Mouse (Mus musculus) embryo, embryonic 11 days (tissue): ENCODE data around the gene Hydin.
A peak's percentile ranks its signal among the peaks of the same experiment; 100 is the strongest.
"Not testable (repeated sequence)": the region's sequence is repeated elsewhere in the genome, so short reads cannot be mapped to it uniquely, and the experiment has no call there.

Experiments used
- DNase-seq: peaks from one replicate; pipeline ENCODE4 v3.0.0-alpha.2; 2015

Gene Hydin

DNA sequence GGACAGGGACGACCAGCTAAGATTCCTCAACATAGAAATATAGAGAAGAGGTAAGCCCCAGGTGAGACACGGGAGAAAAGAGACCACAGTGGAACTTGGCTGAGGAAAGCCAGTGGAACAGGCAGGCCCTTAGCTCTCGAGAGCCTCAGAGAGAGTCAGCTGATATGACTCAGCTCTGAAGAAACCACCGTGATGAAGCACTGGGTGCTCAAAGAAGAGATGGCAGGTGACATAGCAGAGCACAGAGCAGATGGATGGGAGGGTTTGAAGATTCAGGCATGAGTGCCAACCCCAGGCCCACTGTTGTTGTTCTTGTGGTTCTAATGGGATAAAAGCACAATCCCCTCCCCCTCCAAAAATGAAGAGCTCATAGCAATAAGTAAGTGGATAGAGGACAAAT lies 190.6 kb downstream of the Hydin start:
- DNase-seq, result no peak

DNA sequence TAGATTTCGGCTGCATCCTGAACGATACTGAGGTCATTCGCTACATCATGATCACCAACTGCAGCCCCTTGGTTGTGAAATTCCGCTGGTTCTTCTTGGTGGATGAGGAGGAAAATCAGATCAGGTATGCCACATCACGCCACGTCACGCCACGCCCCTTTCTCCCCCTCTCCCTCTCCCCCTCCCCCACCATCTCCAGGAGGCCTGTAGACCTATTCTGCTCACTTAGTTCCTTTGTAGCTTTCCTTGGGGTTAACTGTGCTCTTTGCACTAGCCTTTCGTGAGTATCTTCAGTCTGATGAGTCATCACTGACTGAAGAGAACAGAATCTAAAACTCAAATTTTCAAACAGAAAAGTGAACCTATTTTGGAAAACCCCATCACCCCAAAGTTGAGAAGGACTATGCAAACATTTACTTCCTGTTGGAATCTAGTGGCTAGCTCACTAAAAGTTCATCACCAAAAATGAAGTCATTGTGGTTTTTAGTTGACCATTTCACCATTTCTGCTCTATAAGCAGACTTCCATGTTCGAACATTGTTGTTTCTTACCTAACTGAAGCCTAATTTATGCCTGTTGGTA lies 195.9 kb downstream of the Hydin start:
- no peak for DNase-seq

DNA sequence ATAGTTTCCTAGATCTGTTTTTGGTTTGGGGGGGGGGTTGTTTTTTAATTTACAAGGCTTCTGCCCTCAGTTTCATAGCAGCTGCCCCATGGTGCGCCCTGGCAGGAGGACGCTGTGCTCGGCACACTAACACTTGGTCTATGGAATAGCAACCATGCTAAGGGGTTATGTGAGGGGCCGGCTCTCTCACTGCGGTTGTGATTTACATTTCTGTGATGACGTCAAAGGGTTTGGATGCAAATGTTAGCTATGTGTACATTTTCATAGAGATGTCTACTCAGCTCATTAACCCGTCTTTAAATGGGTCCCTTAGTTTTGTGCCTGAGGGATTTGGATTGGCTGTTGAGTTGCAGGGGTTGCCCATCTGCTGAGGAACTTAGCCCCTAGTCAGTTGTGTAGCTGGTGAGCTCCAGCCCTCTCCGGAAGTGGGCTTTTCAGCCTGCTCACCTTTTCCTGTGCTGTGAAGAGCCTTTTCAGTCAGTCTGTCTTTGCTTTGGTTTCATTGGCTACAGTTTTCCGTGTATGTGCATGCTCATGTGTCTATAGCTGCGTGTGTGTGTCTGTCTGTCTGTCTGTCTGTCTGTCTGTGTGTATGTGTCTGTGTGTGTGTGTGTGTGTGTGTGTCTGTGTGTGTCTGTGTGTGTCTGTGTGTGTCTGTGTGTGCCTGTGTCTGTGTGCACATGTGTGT lies 197.1 kb downstream of the Hydin start:
- DNase-seq, result no peak

DNA sequence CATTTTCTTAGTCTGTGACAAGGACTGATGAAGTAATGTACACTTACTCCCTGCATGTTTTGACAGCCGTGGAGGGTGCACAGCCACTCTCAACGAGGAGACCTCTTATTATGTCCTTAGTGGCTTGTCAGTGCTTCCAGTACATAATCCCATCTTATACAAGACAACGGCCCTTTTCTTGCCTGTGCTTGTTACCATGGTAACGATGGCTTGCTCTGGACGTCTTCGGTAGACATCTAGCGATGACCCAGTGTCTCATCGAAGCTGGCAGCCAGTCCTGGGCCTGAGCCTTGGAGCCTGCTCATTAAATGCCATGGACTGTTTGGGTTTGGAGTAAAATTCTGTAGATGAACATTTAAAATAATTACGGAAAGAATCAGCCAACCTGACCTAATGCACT lies 198.8 kb downstream of the Hydin start:
- peak; percentile 37 for DNase-seq

DNA sequence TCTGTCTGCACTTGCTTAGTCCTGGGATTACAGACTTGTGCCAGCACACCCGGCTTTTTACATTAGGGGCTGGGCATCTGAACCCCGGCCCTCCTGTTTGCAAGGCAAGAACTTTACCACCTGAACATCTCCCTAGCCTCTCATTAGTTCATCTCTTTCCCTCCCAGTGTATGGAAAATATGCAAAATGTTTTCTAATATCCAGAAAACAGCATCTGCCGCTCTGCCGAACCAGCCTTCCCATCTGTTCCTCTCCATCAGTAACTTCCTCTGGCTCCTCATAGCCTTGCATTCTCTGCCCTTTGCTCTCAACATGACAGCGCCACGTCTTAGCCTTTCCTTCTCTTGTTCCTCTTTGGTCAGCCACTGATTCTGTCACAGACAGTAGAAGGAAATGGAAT lies 210.5 kb downstream of the Hydin start:
- no peak for DNase-seq

DNA sequence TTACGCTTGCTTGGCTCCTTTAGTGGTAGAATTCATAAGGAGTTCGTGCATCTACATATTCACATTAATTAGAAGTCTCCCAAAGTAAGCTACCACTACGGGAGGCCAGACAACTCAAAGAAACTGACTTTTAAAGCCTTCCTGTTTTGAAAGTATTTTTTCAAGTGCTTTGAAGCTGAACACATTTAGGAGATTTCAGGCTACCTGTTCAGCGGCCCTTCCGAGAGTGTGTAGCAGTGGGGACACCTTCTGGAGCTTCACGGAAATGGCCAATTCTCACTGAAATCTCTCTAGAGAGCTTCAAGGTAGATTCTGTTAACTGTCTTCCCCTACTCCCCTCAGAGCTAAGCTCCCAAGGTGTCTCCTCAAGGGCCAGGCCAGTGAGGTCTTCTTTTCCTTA lies 211.8 kb downstream of the Hydin start:
- DNase-seq, result peak; percentile 59

DNA sequence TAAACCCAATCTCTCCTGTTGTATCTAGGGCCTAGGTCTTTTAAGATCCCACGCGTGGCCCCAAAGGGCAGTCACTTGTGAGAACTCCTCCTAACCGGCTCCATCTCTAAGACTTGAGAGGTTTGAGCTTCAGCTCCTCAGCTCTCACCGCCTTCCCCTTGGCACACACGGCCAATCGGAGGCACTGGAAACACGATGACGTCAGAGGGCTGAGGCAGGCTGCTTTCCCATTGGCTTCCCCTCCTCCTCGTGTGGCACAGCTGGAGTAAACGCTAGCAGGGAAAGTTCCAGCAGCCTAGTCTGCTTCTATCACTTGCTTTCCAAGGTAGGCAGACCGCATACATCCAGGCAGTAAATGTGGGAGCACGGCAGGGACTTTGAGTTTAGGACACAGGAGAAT lies 212.6 kb downstream of the Hydin start:
- DNase-seq, result peak; percentile 34

DNA sequence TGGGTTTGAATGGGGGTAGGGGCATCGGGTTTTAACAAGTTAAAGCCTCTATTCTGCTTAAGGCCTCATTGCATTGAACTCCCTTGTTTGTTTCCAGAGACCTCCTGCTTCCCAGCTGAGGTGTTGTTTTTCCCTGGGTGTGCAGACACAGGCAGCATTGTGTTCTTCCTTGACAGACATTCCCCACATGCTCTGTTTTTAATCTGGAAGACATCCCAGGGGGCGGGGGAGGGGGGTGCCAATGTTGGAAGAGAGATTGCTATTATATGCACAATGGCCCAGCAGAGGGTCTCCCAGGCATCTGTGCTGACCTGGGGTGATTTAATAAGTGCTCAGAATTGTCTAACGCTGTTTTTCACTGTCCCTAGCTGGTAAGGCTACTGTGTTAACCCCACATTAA lies 215.5 kb downstream of the Hydin start:
- peak; percentile 47 for DNase-seq

DNA sequence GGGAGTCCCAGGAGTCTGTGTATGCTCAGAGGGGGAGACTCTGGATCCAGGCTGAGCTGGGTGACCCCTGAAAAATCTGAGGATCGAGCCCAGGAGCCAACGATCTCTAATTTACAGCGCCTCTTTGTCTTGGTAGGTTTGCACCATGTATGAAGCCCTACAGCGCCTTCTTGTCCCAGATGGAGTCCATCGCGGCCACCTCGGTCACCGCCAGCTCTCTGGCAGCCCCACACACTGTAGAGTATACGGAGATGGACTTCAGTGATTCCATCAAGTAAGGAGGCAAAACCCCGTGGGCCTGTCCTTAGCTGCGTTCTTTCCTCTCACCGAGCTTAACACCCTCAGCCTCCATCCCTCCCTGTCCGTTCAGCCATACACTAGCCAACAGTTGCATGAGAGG lies 218.5 kb downstream of the Hydin start:
- no peak for DNase-seq

DNA sequence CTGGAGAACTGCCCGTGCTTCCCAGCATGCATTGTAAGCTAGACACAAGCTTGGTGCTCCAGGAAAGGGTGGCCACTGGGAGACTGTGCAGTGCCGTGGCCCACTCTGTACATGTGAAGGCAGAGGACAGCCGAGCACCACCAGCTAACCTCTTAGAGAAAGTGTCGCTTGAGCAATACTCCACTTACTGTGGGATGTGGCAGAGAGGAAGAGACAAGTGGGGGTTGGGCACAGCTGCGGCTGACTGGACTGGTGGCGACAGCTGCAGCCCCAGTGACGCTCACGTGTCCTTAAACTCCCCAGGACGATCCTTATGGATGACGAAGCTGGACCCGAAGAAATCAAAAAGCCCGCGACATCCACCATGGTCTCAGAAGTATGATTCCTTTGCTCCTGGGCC lies 219.2 kb downstream of the Hydin start:
- no peak for DNase-seq

DNA sequence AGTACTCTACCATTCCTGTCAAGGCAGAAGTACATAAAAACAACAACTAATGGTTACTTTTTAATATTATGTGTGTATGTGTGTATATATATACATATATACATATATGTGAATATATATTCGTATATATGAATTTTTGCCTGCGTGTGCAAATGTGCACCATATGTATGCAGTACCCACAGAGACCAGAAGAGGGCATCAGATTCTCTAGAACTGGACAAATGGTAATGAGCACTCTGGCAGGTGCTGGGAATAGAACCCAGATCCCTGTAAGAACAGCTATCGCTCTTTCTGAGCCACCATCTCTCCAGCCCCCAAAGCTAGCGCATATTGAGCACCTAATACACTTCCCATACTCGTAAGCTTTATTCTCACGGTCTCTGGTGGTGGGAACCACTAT lies 220.9 kb downstream of the Hydin start:
- no peak for DNase-seq

DNA sequence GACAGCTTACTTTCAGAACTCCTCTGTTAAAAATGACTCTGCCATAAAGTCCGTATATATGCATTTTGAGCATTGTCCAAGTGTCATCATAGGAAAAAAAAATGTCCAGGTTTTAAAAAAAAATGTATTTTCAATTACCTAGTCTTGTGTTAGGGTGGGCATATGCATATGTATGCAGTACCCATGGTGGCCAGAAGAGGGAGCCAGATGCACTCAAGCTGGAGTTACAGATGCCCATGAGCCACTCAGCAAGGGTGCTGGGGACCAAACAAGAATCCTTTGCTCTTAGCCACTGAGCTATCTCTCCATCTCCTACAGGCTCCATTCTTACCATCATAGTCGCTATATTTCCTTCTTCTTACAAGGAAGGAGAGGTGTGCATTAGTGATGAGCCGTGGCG lies 222.6 kb downstream of the Hydin start:
- peak; percentile 18 for DNase-seq

DNA sequence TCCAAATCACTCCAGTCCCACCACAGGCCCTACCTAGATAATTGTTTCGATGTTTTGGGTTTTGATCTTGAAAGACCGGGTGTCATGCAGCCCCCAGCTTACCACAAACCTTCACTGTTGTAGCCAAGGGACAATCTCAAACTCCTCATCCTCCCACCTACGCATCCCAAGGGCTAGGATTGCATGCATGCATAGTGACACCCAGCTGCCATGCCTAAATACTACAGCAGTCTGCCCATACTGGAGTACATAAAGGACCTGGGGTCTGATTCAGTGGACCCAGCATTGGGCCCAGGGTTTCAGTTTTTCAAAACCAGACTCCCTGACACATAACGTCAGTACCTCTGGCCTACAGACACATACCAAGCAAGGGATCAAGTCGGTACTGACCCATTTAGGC lies 224.3 kb downstream of the Hydin start:
- no peak for DNase-seq

DNA sequence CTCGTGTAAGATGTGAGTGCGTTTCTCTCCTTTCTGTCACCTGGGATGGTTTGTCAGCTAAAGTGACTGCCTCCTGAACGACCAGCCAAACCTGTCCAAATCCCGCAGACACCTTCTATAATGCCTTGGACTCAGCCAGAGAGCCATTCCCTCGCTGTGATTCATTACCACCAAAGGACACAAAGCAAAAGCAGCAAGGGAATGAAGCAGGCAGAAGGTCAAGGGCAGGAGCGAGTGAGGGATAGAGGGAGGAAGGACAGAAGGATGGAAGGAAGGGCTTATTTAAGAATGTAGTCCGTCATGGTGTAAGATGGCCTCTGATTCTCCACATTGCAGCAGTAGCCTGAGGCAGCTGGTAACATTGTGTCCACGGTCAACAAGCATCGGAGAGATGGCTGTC lies 229.5 kb downstream of the Hydin start:
- DNase-seq, result no peak

DNA sequence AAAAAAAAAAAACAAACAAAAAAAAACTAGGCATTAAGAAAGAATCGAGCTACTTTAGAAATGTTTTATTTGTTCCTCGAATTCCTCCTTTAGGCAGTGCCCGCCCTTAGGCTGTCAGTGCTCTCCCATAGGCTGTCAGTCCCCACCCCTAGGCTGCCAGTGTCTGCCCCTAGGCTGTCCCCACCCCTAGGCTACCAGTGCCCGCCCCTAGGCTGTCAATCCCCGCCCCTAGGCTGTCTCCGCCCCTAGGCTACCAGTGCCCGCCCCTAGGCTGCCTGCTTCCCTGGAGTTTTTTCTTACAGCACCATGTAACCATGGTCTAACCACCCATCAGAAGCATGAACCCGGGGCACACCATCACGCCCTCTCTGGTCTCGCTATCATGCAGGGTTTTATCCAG lies 233.5 kb downstream of the Hydin start:
- DNase-seq, result peak; percentile 61

DNA sequence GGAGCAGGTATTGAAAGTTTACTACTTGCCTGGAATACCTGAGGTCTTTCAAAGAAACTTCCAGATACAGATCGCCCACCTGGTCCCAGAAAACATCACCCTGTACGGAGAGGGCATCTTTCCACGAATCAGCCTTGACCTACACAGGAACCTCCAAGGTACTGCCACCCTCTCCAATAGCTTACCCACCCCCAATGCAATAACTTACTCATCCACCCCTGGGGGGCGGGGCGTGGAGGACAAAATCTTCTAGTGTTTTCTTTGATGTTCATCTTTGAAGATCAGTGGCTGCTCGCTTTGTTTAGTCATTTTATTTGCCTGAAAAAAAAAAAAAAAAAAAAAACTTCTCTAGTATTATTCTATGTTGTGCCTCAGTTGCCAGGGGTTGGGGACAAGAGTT lies 233.9 kb downstream of the Hydin start:
- no peak for DNase-seq

DNA sequence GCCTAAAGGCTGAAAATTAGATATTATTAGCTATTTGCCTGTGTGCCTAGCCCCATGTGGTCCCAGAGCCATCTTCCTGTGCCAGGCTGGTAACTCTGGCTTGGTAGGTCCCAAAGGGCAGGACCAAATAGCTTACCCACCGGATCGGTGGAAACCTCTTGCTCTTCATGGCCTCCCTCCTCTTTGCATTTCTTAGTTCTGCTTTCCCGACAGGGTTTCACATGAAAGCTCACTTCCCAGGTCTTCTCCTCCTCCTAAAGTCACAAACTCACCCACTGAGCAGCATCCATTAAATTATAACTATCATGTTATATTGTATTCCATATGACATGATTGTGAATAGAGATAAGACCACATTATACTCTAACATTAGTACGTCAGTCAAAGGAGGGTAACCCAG lies 234.6 kb downstream of the Hydin start:
- no peak for DNase-seq

DNA sequence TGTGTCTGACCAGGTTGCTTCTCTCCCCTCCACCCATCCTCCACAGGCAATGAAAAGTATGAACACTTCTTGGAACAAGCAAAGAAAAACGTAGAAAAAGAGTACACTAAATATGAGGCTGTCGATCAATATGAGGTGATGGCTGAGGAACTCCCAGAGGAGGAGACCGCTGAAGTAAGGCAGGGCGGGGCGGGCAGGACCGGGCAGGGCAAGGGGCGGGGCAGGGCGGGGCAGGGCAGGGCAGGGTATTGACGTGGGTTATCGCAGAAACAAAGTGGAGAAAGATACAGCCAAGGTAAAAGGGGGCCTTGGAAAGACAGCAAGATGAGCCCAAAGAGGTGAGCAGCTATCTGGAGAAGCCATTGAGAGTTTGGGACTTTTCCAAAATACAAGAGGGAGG lies 236.1 kb downstream of the Hydin start:
- no peak for DNase-seq

DNA sequence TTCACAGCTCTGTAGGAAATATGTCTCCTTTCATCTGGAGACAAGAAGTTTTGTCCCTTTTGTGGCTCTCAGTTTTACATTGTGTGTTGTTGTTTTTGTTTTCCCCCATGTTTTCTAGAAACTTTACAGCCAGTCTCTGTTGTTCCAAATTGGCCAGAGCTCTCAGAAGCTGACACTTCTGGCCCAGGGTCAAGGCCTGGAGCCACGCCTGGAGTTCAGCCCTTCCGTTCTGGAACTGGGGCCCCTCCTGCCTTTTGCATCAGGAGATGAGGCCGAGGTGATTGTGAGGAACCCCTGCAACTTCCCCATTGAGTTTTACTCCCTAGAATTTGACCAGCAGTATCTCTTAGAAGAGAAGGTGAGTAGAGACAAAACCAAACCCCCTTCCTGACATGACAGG lies 242.0 kb downstream of the Hydin start:
- DNase-seq, result no peak

DNA sequence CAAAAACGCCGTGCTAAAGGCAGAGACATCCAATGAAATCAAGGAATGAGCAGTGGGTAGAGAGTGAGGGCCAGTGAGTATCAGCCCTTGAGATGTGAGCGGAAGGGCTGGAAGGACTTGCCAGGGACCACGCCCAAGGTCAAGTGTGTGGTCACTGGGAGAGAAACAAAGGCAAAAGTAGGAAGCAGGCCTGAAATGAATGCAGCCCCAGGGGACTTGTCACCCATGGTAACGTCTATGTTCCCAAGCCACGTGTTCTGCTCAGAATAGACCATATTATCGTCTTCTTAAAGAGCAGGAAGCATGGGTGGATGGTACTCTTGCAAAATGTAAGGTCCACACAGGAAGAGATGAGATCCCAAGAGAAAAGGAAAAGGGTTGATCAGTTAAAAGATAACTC lies 253.0 kb downstream of the Hydin start:
- DNase-seq, result no peak

DNA sequence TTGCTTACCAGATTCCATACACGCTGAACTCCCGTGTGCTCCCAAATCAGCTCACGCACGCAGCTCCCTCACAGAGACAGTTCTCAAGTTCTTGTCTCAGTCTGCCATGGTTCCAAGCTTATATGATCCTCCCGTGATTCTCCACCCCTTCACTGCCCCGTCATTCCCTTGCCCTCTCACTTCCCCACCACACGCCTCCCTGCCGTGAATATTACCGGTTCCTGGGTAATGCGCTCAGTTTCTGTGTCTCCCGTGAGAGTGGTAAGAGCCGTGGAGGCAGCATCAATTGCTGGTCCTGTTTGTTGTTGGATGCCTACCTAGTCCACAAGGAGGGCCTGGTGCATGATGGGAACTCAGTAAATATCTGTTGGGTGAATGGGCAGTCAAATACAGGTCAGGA lies 255.1 kb downstream of the Hydin start:
- no peak for DNase-seq

DNA sequence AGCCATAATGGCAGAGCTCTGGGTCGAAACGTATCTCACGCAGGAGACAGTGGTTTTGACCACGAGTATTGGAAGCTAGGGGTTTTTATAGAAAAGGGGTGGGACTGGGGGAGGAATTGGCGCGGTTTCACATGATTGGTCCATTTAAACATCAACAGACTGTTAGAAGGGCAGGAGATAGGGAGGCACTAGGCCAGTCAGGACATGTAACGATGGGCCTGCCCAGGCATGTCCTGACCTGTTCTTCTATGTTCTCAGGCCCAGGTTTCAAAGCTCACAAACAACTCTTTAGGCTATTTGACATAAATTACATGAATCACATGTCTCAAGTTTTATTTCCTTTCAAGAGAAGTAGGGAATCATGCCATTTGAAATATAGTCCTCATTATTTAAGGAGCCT lies 255.7 kb downstream of the Hydin start:
- DNase-seq, result not testable (repeated sequence)

DNA sequence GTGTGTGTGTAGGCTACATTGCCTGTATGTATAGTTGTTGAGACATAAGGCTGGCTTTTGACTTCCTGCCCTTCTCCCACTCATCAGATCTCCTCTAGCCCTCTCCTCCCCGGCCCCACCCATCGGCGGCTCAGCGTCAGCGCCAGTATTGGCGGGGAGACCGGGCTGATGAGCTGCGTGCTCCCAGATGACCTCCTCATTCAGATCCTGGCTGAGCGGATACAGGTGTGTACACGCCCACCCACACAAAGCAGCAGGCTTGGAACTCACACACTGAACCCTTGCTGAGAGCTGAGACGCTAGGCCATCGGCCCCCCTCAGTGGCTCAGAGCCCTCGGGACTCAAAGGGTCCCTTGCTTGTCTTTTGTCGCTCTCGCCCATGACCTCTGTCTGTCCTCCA lies 256.2 kb downstream of the Hydin start:
- no peak for DNase-seq

DNA sequence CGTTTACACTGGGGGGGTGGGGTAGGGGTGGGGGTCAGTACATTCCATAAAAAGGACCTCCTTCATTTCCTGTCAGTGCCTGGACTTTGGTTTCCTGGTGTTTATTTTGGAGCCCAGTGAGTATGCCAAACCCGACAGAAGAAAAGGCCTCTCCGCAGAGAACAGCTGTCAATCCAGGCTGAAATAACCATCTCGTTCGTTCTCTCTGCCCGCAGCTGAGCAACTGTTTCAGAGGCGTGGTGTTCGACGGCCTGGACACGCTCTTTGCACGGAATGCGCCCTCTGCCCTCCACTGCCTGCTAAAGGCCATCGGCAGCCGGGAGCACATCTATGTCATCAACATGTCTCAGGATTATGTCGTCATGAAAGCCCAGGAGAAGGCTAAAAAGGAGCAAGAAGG lies 258.5 kb downstream of the Hydin start:
- no peak for DNase-seq

DNA sequence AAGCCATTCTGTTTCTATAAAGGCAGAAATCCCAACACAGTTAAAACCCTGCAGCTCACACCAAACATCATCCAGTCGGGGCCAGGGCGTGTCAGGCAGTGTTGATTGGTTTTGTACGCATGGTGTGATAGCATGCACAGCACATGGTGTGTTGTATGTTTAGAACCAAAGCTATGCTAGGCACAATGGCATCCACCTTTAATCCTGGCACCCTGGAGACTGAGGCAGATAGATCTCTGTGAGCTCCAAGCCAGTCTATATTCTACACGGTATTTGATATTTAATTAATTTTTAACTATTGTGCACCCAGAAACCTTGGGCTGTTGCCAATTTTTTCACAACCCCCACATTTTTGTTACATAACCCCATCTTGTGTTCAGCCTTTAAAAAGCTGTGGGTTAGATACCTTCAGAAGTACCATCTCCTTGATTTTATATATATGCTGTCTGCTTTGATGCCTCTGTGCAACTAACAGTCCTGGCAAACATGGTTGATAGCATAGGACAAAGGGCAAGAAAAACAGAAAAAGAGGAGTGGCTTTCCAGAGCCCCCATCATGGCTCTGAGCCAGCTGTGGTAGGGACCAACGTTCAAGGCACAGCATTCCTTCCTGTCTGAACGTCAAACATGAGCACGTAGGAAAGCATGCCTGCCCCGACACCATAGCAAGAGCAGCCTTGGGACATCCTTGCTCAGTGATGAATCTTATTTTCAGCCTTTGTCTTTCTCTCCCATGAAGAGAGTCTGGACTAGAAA lies 263.4 kb downstream of the Hydin start:
- DNase-seq, result no peak
